Mouse (Mus musculus) left cerebral cortex, adult 2 months (tissue): ENCODE measurements around the gene Atrnl1. TPM values are rescaled to one million over a fixed set of nuclear protein-coding genes. Genes with fewer than 3 reads are reported as not detected.
A peak's percentile ranks its signal among the peaks of the same experiment; 100 is the strongest.
"Not testable (repeated sequence)": the region's sequence is repeated elsewhere in the genome, so short reads cannot be mapped to it uniquely, and the experiment has no call there.

Source experiments
- DNase-seq, 2 experiments: peaks; one replicate each; pipeline ENCODE4 v3.0.0; 2021 to 2022; ENCODE audit warnings: low spot score in 2 of 2, mixed read lengths in 1 of 2; ENCODE audit errors: extremely low spot score in 1 of 2
- H3K27ac ChIP-seq: fragments of 200-600 bp; 2 replicates; pipeline ENCODE4 v1.8.1; 2022
- H3K4me3 ChIP-seq: fragments of 200-600 bp; 2 replicates; pipeline ENCODE4 v1.8.1; 2022
- CTCF ChIP-seq: fragments of 200-600 bp; IDR thresholded peaks from 2 replicates; pipeline ENCODE4 v1.8.1; 2022; ENCODE audit warnings: antibody characterized with exemption, mild to moderate bottlenecking, moderate library complexity
- intact Hi-C: fragments of 180-260 bp; cut with DNase I; formaldehyde crosslinking; loops from one replicate; pipeline ENCODE4 v1.15.1; 2025
- total RNA-seq, 2 experiments: library from RNA; stranded (reverse); gene quantifications; 2 replicates each; pipeline ENCODE4 v1.2.3; 2021

Atrnl1 gene
- total RNA-seq, 2 experiments from 2014 or later, result 104 to 106 TPM

DNA sequence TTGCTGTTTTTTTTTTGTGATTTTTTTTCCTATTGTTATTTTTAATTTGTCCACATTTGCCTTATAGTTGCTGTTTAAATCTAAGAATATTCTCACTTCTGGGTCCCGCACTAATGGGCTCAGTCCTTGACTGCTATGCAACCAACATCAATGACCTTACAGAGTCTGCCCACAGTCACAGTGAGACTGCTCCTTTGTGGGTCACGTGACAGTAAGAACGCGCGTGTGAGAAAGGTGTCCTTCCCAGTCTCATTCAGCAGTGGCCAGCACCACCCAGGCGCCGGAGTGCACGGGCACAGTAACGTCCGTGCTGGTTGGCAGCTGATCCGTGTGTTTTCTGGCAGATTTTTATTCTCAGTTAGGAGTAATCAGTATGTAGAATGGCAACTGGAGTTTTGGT lies 44.7 kb downstream of the Atrnl1 start:
- H3K27ac ChIP-seq, result no peak overlapping the region
- intact Hi-C loops, result loop anchor here (2.0 kb wide), 3 partner anchors 813 to 971 kb away; no protein-coding TSS in a partner anchor
- H3K4me3 ChIP-seq, result no peak overlapping the region

DNA sequence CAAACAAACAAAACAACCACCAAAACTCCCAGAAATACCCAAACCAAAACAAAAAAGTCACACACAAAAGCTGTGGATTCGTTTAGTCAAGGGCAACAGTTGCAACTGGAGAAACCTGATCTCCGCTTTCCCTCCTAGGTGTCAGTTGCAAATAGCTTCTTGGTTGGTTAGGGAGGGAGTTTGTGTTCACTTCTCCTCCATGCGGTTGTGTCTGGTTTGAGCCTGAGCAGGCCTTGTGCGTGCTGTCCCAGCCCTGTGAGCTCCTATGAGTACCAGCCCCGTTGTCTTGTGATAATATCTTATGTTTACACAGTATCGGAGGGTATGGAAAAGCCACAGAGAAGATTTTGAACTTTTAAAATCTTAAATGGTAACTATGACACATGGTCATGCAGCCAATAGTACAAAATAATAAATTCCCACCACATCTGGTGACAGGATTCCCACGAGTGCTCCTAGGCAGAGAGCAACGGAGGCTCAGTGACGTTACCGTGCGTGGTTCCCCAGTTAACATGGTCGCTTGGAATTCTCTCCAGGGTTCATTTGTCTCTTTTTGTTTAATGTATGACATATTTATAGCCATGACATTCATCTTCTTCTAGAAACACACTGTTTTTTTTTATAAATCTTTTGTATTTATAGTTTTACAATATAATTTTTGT lies 46.7 kb downstream of the Atrnl1 start:
- intact Hi-C loops, result no loop called here
- TF ChIP-seq CTCF, result no peak
- Histone ChIP-seq H3K4me3 (no peak overlapping the region), H3K27ac (no peak overlapping the region)
- DNase-seq, result no peak

More for the DNA sequence above, 44.7 kb downstream of the Atrnl1 start:
- TF ChIP-seq CTCF, result no peak
- no peak for DNase-seq

- intact Hi-C loops, result no loop called here
- H3K4me3 ChIP-seq, result no peak overlapping the region
- H3K27ac ChIP-seq, result no peak overlapping the region
- TF ChIP-seq CTCF, result no peak
- DNase-seq, result no peak
Observed at GRCm38 (mm10) chr19:57658111-57659091, 47.6 kb downstream of the Atrnl1 start.

- intact Hi-C loops, result no loop called here
- Histone ChIP-seq H3K27ac (no peak overlapping the region), H3K4me3 (no peak overlapping the region)
- DNase-seq, result peak in 1 of 2 experiments; percentile 4
- no peak for TF ChIP-seq CTCF
Observed at GRCm38 (mm10) chr19:57667011-57667410, 56.2 kb downstream of the Atrnl1 start.

- intact Hi-C loops, result no loop called here
- no peak overlapping the region for H3K27ac ChIP-seq
- no peak for TF ChIP-seq CTCF
- H3K4me3 ChIP-seq, result no peak overlapping the region
- peak in 1 of 2 experiments; percentile 5 for DNase-seq
Observed at GRCm38 (mm10) chr19:57667946-57668345, 57.1 kb downstream of the Atrnl1 start.

GRCm38 (mm10) chr19:57679455-57679854 lies 68.6 kb downstream of the Atrnl1 start:
- no peak for DNase-seq
- Histone ChIP-seq H3K27ac (no peak overlapping the region), H3K4me3 (no peak overlapping the region)
- intact Hi-C loops, result no loop called here
- TF ChIP-seq CTCF, result no peak

- no peak overlapping the region; the same call in 1 of the 2 replicates for H3K27ac ChIP-seq
- no peak for TF ChIP-seq CTCF
- intact Hi-C loops, result no loop called here
- DNase-seq, result peak; percentile 36 to 40
- H3K4me3 ChIP-seq, result no peak overlapping the region; the same call in 1 of the 2 replicates
Observed at GRCm38 (mm10) chr19:57686596-57686995, 75.8 kb downstream of the Atrnl1 start.

DNA sequence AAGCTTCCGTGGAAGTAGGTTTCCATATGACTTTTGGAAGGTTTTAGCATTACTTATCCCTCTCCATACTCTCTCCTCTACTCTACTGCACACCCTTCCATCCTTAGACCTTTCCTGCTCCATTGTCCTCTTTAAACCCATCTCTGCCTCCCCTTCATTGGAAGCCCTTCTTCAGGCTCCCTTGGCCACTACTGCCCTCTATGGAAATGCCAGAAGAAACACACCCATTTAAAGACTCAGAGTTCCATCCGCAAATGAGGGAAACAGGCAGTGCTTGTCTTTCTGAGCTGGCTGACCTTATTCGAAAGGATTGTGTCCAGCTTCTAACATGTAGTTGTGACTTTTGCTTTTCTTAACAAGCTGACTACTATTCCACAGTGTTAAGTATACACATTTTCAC lies 81.7 kb downstream of the Atrnl1 start:
- no peak for DNase-seq
- intact Hi-C loops, result no loop called here
- no peak overlapping the region for H3K27ac ChIP-seq
- peak; percentile 37 for TF ChIP-seq CTCF
- H3K4me3 ChIP-seq, result no peak overlapping the region

DNA sequence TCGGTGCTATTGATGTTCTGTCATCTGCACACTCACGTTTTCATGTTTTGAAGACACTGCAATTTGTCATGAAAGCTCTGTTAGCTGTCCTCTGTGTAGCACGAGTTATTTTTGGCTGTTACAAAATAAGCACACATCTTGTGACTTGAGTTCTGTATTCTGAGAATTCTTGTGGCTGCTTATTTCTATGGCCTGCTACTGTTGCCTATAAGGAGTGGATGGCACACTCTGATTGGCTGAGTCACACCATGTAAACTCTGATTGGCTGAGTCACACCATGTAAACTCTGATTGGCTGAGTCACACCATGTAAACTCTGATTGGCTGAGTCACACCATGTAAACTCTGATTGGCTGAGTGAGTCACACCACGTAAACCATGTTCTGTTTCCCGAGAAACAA lies 85.9 kb downstream of the Atrnl1 start:
- H3K4me3 ChIP-seq, DNase-seq: not testable (repeated sequence)

DNA sequence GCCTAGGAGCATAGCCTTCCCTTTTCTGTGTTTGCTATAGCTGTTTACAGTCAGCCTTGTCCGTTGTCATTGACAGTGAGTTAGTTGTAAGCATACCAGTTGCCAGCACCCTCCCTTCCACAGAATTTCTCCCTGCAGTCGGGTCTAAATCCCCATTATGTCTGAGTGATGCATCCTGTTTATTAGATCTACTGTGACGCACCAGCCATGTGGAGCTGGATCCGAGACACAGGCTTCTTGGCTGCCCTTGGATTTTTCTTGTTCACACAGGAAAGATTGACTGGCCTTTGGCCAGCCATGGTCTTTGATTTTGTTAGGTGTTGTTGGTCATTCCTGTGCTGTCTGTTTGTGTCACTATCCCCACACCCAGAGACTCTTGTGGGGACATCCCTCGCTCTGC lies 102.3 kb downstream of the Atrnl1 start:
- no peak for DNase-seq
- H3K27ac ChIP-seq, result no peak overlapping the region
- TF ChIP-seq CTCF, result no peak
- no peak overlapping the region for H3K4me3 ChIP-seq
- intact Hi-C loops, result no loop called here

More for the DNA sequence above, 85.9 kb downstream of the Atrnl1 start:
- intact Hi-C loops, result not testable (repeated sequence)
- peak overlapping the region; percentile 70; the same call in 1 of the 2 replicates for H3K27ac ChIP-seq

- H3K4me3 ChIP-seq, result no peak overlapping the region
- intact Hi-C loops, result no loop called here
- DNase-seq, result no peak
- H3K27ac ChIP-seq, result no peak overlapping the region
- peak; percentile 67 for TF ChIP-seq CTCF
Observed at GRCm38 (mm10) chr19:57724920-57725319, 114.1 kb downstream of the Atrnl1 start.

DNA sequence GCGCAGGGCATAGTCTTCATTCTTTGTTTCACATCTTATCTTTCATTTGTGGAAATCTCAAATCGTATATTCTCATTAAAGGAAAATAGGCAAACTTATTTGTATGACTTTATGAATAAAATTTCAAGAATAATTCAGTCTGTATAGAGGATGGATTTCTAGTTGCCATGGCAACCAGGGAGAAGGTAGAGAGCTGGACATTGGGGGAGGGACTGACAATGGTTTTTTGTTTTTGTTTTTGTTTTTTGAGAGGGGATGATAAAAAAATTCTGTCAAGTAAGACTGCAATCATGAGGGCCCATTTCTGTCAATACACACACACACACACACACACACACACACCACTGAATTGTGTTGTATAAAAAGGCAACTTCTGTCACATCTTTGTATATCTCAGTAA lies 114.5 kb downstream of the Atrnl1 start:
- intact Hi-C loops, result no loop called here
- TF ChIP-seq CTCF, result no peak
- Histone ChIP-seq H3K4me3 (no peak overlapping the region), H3K27ac (no peak overlapping the region)
- DNase-seq, result no peak
